Mouse (Mus musculus): Measurements from ENCODE around the gene Slc10a1.

GRCm38 (mm10) chr12:80936751-80937150, 31.8 kb downstream of the Slc10a1 start:
- TF ChIP-seq POLR2A (IDR thresholded peaks at IDR 0.05; ENCODE audit: control insufficient read depth in 1 of 2, insufficient read depth in 1 of 2, low read depth in 1 of 2, low read length in 2 of 2, poor library complexity in 1 of 2) (no peak), NELFE (IDR thresholded peaks at IDR 0.05; ENCODE audit: low read depth, low read length) (no peak), ZC3H11A (IDR thresholded peaks at IDR 0.05; ENCODE audit: low read depth, low read length) (no peak), TBP (IDR thresholded peaks at IDR 0.05; ENCODE audit: low read depth, low read length) (no peak), EP300 (IDR thresholded peaks at IDR 0.05; ENCODE audit: low read depth in 1 of 2, low read length in 2 of 2) (no peak), CTCF (IDR thresholded peaks at IDR 0.05 in 2 of 3, conservative IDR thresholded peaks at IDR 0.05 in 1 of 3; ENCODE audit: control insufficient read depth in 1 of 3, insufficient read depth in 1 of 3, low read depth in 2 of 3, low read length in 3 of 3, poor library complexity in 1 of 3, severe bottlenecking in 1 of 3) (no peak), ETS1 (IDR thresholded peaks at IDR 0.05; ENCODE audit: low read depth, low read length) (no peak), SMC3 (IDR thresholded peaks at IDR 0.05; ENCODE audit: low read depth, low read length) (no peak), RCOR1 (IDR thresholded peaks at IDR 0.05; ENCODE audit: low read depth, low read length) (no peak), MYC (IDR thresholded peaks at IDR 0.05; ENCODE audit: low read depth, low read length) (no peak), CHD2 (IDR thresholded peaks at IDR 0.05; ENCODE audit: low read length) (no peak)

All from MEL (cell line).